Mouse (Mus musculus): ENCODE measurements around the gene Foxr1. TPM values are rescaled to one million over a fixed set of nuclear protein-coding genes. Genes with fewer than 3 reads are reported as not detected.

The Foxr1 gene
- not detected in 2 replicates for polyA plus RNA-seq (2014; fragmentation: Nextera tagmentation; extraction: Ambion mirVana)

GRCm38 (mm10) chr9:44440961-44441360 lies at the start of gene Foxr1:
Gene Foxr1, minus strand, starts transcription at chr9:44441136.
- Histone ChIP-seq H3K27ac (replicated peaks; ENCODE audit: low read depth, low read length) (no peak within 1 kb of the TSS), H3K27me3 (ENCODE audit: control insufficient read depth, insufficient read depth, low read length) (no peaks in the 10 kb centered on the region), H3K4me2 (ENCODE audit: low read depth, low read length) (no peak within 1 kb of the TSS), H3K9ac (replicated peaks; ENCODE audit: low read length) (no peak within 1 kb of the TSS), H3K4me1 (ENCODE audit: control insufficient read depth, insufficient read depth, low read length) (no peaks in the 10 kb centered on the region), H3K9me3 (replicated peaks; ENCODE audit: control insufficient read depth, low read length) (no peaks in the 10 kb centered on the region), H3K36me3 (replicated peaks; ENCODE audit: control insufficient read depth, insufficient read depth, low read depth, low read length) (no peaks in the 10 kb centered on the region), H3K4me3 (ENCODE audit: low read depth, low read length) (no peak within 1 kb of the TSS)
- ATAC-seq (replicated peaks; ENCODE audit: insufficient number of reproducible peaks, low FRiP score, low TSS enrichment, low read depth) (no peak), DNase-seq (ENCODE audit: low spot score) (no peak)
- 71% methylated on average over 19 of the region's 19 CpGs for WGBS

- no peak overlapping the region; the same call in 1 of the 2 replicates for H3K9ac ChIP-seq (replicated peaks; ENCODE audit: low read length)
- ATAC-seq (replicated peaks; ENCODE audit: insufficient number of reproducible peaks, low FRiP score, low TSS enrichment, low read depth) = no peak
- H3K27ac ChIP-seq (replicated peaks; ENCODE audit: low read depth, low read length) = peak overlapping the region; percentile 60
These were observed 49.4 kb upstream of the Foxr1 start for GRCm38 (mm10) chr9:44490086-44490967.

GRCm38 (mm10) chr9:44489651-44490085 lies 48.7 kb upstream of the Foxr1 start:
- H3K9me3 ChIP-seq (replicated peaks; ENCODE audit: control insufficient read depth, low read length) = no peaks in the 10 kb centered on the region
- peak overlapping the region; percentile 42 for H3K4me2 ChIP-seq (ENCODE audit: low read depth, low read length)
- H3K36me3 ChIP-seq (replicated peaks; ENCODE audit: control insufficient read depth, insufficient read depth, low read depth, low read length) = no peaks in the 10 kb centered on the region
- DNase-seq (ENCODE audit: low spot score) (peak; percentile 36), ATAC-seq (replicated peaks; ENCODE audit: insufficient number of reproducible peaks, low FRiP score, low TSS enrichment, low read depth) (no peak)
- peak overlapping the region; percentile 60 for H3K27ac ChIP-seq (replicated peaks; ENCODE audit: low read depth, low read length)
- H3K4me3 ChIP-seq (ENCODE audit: low read depth, low read length) = no peak overlapping the region
- peak overlapping the region; percentile 41 for H3K9ac ChIP-seq (replicated peaks; ENCODE audit: low read length)
- H3K4me1 ChIP-seq (ENCODE audit: control insufficient read depth, insufficient read depth, low read length) = peaks cover 69% of the 10 kb centered on the region
- 2% methylated on average over 16 of the region's 17 CpGs for WGBS
- no peaks in the 10 kb centered on the region for H3K27me3 ChIP-seq (ENCODE audit: control insufficient read depth, insufficient read depth, low read length)

More at GRCm38 (mm10) chr9:44490086-44490967, 49.4 kb upstream of the Foxr1 start:
- DNase-seq (ENCODE audit: low spot score) = peak; percentile 63
- WGBS = 8% methylated on average over 17 of the region's 17 CpGs
- Histone ChIP-seq H3K27me3 (ENCODE audit: control insufficient read depth, insufficient read depth, low read length) (no peaks in the 10 kb centered on the region), H3K4me1 (ENCODE audit: control insufficient read depth, insufficient read depth, low read length) (peaks cover 68% of the 10 kb centered on the region), H3K36me3 (replicated peaks; ENCODE audit: control insufficient read depth, insufficient read depth, low read depth, low read length) (no peaks in the 10 kb centered on the region), H3K4me3 (ENCODE audit: low read depth, low read length) (no peak overlapping the region), H3K4me2 (ENCODE audit: low read depth, low read length) (peak overlapping the region; percentile 42), H3K9me3 (replicated peaks; ENCODE audit: control insufficient read depth, low read length) (no peaks in the 10 kb centered on the region)

- H3K27me3 ChIP-seq (ENCODE audit: control insufficient read depth, insufficient read depth, low read length) = no peaks in the 10 kb centered on the region
- H3K4me2 ChIP-seq (ENCODE audit: low read depth, low read length) = peak overlapping the region; percentile 42
- H3K36me3 ChIP-seq (replicated peaks; ENCODE audit: control insufficient read depth, insufficient read depth, low read depth, low read length) = no peaks in the 10 kb centered on the region
- peak; percentile 45 for DNase-seq (ENCODE audit: low spot score)
- H3K9me3 ChIP-seq (replicated peaks; ENCODE audit: control insufficient read depth, low read length) = no peaks in the 10 kb centered on the region
- ATAC-seq (replicated peaks; ENCODE audit: insufficient number of reproducible peaks, low FRiP score, low TSS enrichment, low read depth) = no peak
- H3K4me1 ChIP-seq (ENCODE audit: control insufficient read depth, insufficient read depth, low read length) = peaks cover 62% of the 10 kb centered on the region
- WGBS = 0% methylated on average over 5 of the region's 5 CpGs
- H3K27ac ChIP-seq (replicated peaks; ENCODE audit: low read depth, low read length) = peak overlapping the region; percentile 60
- 0 out of 2 replicates have a peak overlapping the region, but pooled peaks have one; percentile 7 for H3K4me3 ChIP-seq (ENCODE audit: low read depth, low read length)
- H3K9ac ChIP-seq (replicated peaks; ENCODE audit: low read length) = peak overlapping the region; percentile 41
These were observed 48.0 kb upstream of the Foxr1 start for GRCm38 (mm10) chr9:44488855-44489381.

- Histone ChIP-seq H3K4me3 (ENCODE audit: low read depth, low read length) (0 out of 2 replicates have a peak overlapping the region, but pooled peaks have one; percentile 7), H3K27ac (replicated peaks; ENCODE audit: low read depth, low read length) (peak overlapping the region; percentile 60), H3K4me2 (ENCODE audit: low read depth, low read length) (peak overlapping the region; percentile 42; the same call in 1 of the 2 replicates), H3K27me3 (ENCODE audit: control insufficient read depth, insufficient read depth, low read length) (no peaks in the 10 kb centered on the region), H3K36me3 (replicated peaks; ENCODE audit: control insufficient read depth, insufficient read depth, low read depth, low read length) (no peaks in the 10 kb centered on the region), H3K4me1 (ENCODE audit: control insufficient read depth, insufficient read depth, low read length) (peaks cover 59% of the 10 kb centered on the region), H3K9me3 (replicated peaks; ENCODE audit: control insufficient read depth, low read length) (no peaks in the 10 kb centered on the region), H3K9ac (replicated peaks; ENCODE audit: low read length) (0 out of 2 replicates have a peak overlapping the region, but pooled peaks have one; percentile 27)
- WGBS = 15% methylated on average over 8 of the region's 8 CpGs
- DNase-seq (ENCODE audit: low spot score) (no peak), ATAC-seq (replicated peaks; ENCODE audit: insufficient number of reproducible peaks, low FRiP score, low TSS enrichment, low read depth) (no peak)
These were observed 47.5 kb upstream of the Foxr1 start for GRCm38 (mm10) chr9:44488416-44488815.

GRCm38 (mm10) chr9:44487441-44487840 lies 46.5 kb upstream of the Foxr1 start:
- no peaks in the 10 kb centered on the region for H3K36me3 ChIP-seq (replicated peaks; ENCODE audit: control insufficient read depth, insufficient read depth, low read depth, low read length)
- peak overlapping the region; percentile 60 for H3K27ac ChIP-seq (replicated peaks; ENCODE audit: low read depth, low read length)
- H3K9ac ChIP-seq (replicated peaks; ENCODE audit: low read length) = peak overlapping the region; percentile 22; the same call in 1 of the 2 replicates
- no peaks in the 10 kb centered on the region for H3K27me3 ChIP-seq (ENCODE audit: control insufficient read depth, insufficient read depth, low read length)
- H3K4me3 ChIP-seq (ENCODE audit: low read depth, low read length) = no peak overlapping the region; the same call in 1 of the 2 replicates
- H3K4me2 ChIP-seq (ENCODE audit: low read depth, low read length) = peak overlapping the region; percentile 46
- no peak for ATAC-seq (replicated peaks; ENCODE audit: insufficient number of reproducible peaks, low FRiP score, low TSS enrichment, low read depth)
- 3% methylated on average over 7 of the region's 7 CpGs for WGBS
- H3K4me1 ChIP-seq (ENCODE audit: control insufficient read depth, insufficient read depth, low read length) = peaks cover 53% of the 10 kb centered on the region
- no peaks in the 10 kb centered on the region for H3K9me3 ChIP-seq (replicated peaks; ENCODE audit: control insufficient read depth, low read length)
- DNase-seq (ENCODE audit: low spot score) = no peak

- Histone ChIP-seq H3K36me3 (replicated peaks; ENCODE audit: control insufficient read depth, insufficient read depth, low read depth, low read length) (no peaks in the 10 kb centered on the region), H3K27me3 (ENCODE audit: control insufficient read depth, insufficient read depth, low read length) (no peaks in the 10 kb centered on the region), H3K9ac (replicated peaks; ENCODE audit: low read length) (peak overlapping the region; percentile 18), H3K27ac (replicated peaks; ENCODE audit: low read depth, low read length) (peak overlapping the region; percentile 58), H3K9me3 (replicated peaks; ENCODE audit: control insufficient read depth, low read length) (no peaks in the 10 kb centered on the region), H3K4me1 (ENCODE audit: control insufficient read depth, insufficient read depth, low read length) (peaks cover 53% of the 10 kb centered on the region), H3K4me2 (ENCODE audit: low read depth, low read length) (peak overlapping the region; percentile 46), H3K4me3 (ENCODE audit: low read depth, low read length) (peak overlapping the region; percentile 15)
- 18% methylated on average over 15 of the region's 15 CpGs for WGBS
- DNase-seq (ENCODE audit: low spot score) = no peak
- ATAC-seq (replicated peaks; ENCODE audit: insufficient number of reproducible peaks, low FRiP score, low TSS enrichment, low read depth) = no peak
These were observed 45.9 kb upstream of the Foxr1 start for GRCm38 (mm10) chr9:44486741-44487421.
